Mouse (Mus musculus) hindbrain, postnatal 0 days (tissue): ENCODE measurements around the gene Polm. TPM values are rescaled to one million over a fixed set of nuclear protein-coding genes. Genes with fewer than 3 reads are reported as not detected.
A peak's percentile ranks its signal among the peaks of the same experiment; 100 is the strongest.

Experiments
- ATAC-seq: fragments of 200-750 bp; cut with Nextera tagmentation; 2 replicates; pipeline ENCODE4 v1.8.0; 2017; ENCODE audit warnings: mild to moderate bottlenecking, moderate TSS enrichment, moderate library complexity
- DNase-seq: peaks from one replicate; pipeline ENCODE4 v3.0.0-alpha.2; 2015; ENCODE audit warnings: low spot score
- H3K27ac ChIP-seq: fragments of 300-500 bp; sonication (generic); 2 replicates; pipeline ENCODE4 v1.5.1; 2014; ENCODE audit warnings: mild to moderate bottlenecking
- H3K27me3 ChIP-seq: fragments of 300-500 bp; sonication (generic); 2 replicates; pipeline ENCODE4 v1.6.1; 2014; ENCODE audit warnings: low read length, mixed read lengths; ENCODE audit not compliant: insufficient read depth
- H3K36me3 ChIP-seq: fragments of 300-500 bp; sonication (generic); 2 replicates; pipeline ENCODE4 v1.6.1; 2014; ENCODE audit warnings: low read length, mixed read lengths; ENCODE audit not compliant: insufficient read depth
- H3K4me1 ChIP-seq: fragments of 300-500 bp; sonication (generic); 2 replicates; pipeline ENCODE4 v1.6.1; 2014; ENCODE audit warnings: antibody characterized with exemption, low read length, mixed read lengths; ENCODE audit not compliant: insufficient read depth
- H3K4me2 ChIP-seq: fragments of 300-500 bp; sonication (generic); 2 replicates; pipeline ENCODE4 v1.6.1; 2014; ENCODE audit warnings: low read depth, mild to moderate bottlenecking, low read length, moderate library complexity, mixed read lengths
- H3K4me3 ChIP-seq: fragments of 300-500 bp; sonication (generic); 2 replicates; pipeline ENCODE4 v1.5.1; 2014; ENCODE audit warnings: low read length
- H3K9ac ChIP-seq: fragments of 300-500 bp; sonication (generic); replicated peaks from 2 replicates; pipeline ENCODE4 v1.6.1; 2014; ENCODE audit warnings: mild to moderate bottlenecking, low read length, moderate library complexity, mixed read lengths
- H3K9me3 ChIP-seq: fragments of 300-500 bp; sonication (generic); 2 replicates; pipeline ENCODE4 v1.6.1; 2016; ENCODE audit warnings: low read length, mixed read lengths
- CTCF ChIP-seq: IDR thresholded peaks from 2 replicates; pipeline ENCODE4 v1.5.1; 2016; ENCODE audit warnings: antibody characterized with exemption, control low read depth, low read depth
- WGBS: fragments of 180-500 bp; shearing (Covaris S2); extraction: QIAGEN DNeasy Blood & Tissue Kit; methylation state at CpG from one replicate; pipeline ENCODE4 v1.1.7; 2014; 5-methylcytosine and 5-hydroxymethylcytosine counted together
- polyA plus RNA-seq: library from polyadenylated mRNA; unstranded; fragments of >200 nt; fragmentation: Nextera tagmentation; extraction: Ambion mirVana; gene quantifications from 2 replicates; pipeline ENCODE4 v1.2.1, GENCODE M21; 2015
- total RNA-seq: library from RNA; depleted of rRNA; stranded (reverse); fragments of >200 nt; gene quantifications from 2 replicates; pipeline ENCODE4 v1.2.3, GENCODE M21; 2014

The Polm gene
- total and polyA plus RNA-seq, 2 experiments from 2014 or later = 6.2 to 14.7 TPM

DNA sequence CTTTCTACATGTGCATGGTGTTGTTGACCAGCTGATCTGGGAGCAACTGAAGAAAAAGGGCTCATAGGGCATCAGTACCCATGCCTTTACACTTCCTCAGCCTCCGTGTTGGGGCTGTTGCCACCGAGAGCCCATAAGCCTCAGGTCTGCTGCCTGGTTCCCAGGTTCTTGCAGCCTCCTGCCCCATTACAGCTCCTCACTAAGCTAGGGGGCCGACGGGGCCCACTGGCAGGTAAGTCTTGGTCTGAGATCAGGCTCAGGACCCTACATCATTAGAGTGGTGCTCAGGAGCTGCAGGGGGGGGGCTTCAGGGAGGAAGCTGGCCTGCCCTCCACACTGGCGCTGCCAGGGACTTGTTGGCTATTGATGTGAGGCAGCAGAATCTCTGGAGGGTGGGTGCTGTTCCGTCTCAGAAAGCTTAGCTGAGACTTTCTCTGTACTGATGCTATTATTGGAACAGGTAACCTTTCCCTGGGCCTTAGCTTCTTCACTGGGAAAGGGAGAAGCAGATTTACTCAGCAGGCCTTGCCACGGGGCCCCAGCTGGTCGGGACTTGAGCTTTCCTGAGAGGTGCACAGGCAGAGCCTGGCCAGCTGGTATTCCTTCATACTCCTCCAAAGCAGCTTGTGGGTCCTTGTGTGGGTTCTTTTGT is 18.8 kb upstream of the Polm start:
- ATAC-seq (no peak), DNase-seq (no peak)
- Histone ChIP-seq H3K4me3 (no peak overlapping the region), H3K27me3 (peaks cover 6% of the 10 kb centered on the region; the same call in 1 of the 2 replicates), H3K4me1 (peaks cover 6% of the 10 kb centered on the region; the same call in 1 of the 2 replicates), H3K4me2 (no peak overlapping the region), H3K9ac (no peak overlapping the region), H3K27ac (peak overlapping the region; percentile 33; the same call in 1 of the 2 replicates), H3K9me3 (no peaks in the 10 kb centered on the region), H3K36me3 (no peaks in the 10 kb centered on the region)
- no peak for TF ChIP-seq CTCF
- WGBS = 77% methylated on average over 8 of the region's 8 CpGs

DNA sequence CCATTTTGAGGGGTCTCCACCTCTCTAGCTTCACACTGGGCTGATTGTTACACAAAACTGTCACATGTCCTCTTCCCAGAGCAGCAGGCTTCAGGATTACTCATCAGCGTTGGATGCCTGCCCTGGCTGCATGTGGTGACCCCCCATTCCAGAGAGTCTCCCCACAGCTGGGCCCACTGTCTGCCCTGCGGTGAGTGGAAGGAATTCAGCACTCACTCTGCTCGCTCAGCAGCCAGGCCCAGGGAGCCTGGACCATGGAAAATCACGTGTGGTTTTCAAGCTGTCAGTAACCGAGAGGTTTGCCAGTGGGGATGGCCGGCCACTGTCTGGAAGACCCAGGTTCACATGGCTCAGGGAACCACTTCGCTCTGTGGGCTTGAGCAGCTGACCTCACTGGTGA is 18.1 kb upstream of the Polm start:
- WGBS = 21% methylated on average over 7 of the region's 7 CpGs
- H3K4me1 ChIP-seq = peaks cover 6% of the 10 kb centered on the region; the same call in 1 of the 2 replicates
- no peak overlapping the region for H3K4me2 ChIP-seq
- DNase-seq = peak; percentile 71
- H3K36me3 ChIP-seq = no peaks in the 10 kb centered on the region
- no peaks in the 10 kb centered on the region for H3K9me3 ChIP-seq
- H3K27me3 ChIP-seq = no peaks in the 10 kb centered on the region
- H3K9ac ChIP-seq = no peak overlapping the region
- no peak for TF ChIP-seq CTCF
- peak overlapping the region; percentile 33; the same call in 1 of the 2 replicates for H3K27ac ChIP-seq
- H3K4me3 ChIP-seq = no peak overlapping the region
- ATAC-seq = peak; percentile 78

DNA sequence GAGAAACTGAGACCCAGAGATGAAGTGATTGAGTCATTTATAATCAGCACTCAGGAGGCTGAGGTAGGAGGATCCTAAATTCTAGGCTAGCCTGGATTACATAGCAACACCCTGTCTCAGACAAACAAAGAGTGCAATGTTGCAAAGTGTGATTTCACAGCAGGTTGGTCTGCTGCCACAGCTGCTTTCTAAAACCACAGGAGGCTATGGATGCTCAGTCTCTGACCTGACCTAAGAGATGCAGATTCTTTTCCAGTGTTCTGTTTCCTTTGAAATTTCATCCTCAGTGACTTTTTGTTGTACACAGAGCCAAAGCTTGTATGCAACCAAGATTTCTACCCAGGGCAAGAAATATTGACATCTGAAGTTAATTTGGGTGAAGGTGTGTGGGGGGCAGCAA is 17.7 kb upstream of the Polm start:
- Histone ChIP-seq H3K9me3 (no peaks in the 10 kb centered on the region), H3K36me3 (no peaks in the 10 kb centered on the region), H3K4me3 (no peak overlapping the region), H3K9ac (no peak overlapping the region), H3K4me1 (peaks cover 6% of the 10 kb centered on the region; the same call in 1 of the 2 replicates), H3K27me3 (no peaks in the 10 kb centered on the region), H3K4me2 (no peak overlapping the region), H3K27ac (peak overlapping the region; percentile 33; the same call in 1 of the 2 replicates)
- no peak for TF ChIP-seq CTCF
- DNase-seq (no peak), ATAC-seq (no peak)

DNA sequence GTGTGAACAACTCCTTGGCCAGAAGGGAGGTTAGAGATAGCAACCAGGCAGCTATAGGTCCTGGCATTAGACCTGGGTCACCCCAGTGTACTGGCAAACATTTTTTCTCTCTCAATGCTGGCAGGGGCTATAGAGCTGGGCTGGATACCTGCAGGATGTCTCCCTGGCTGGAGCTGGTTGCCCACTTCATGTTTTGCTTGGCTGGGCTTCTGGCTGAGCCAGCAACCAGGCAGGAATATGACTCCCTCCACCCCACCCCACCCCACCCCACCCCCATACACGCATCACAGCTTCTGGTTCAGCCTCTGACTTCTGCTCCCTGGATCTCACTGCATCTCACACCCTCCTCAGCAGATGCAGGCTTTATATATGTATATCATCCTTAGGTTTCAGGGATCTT is 14.5 kb upstream of the Polm start:
- Histone ChIP-seq H3K9me3 (no peaks in the 10 kb centered on the region), H3K4me1 (peaks cover 6% of the 10 kb centered on the region; the same call in 1 of the 2 replicates), H3K4me3 (no peak overlapping the region), H3K4me2 (no peak overlapping the region), H3K27me3 (no peaks in the 10 kb centered on the region), H3K27ac (no peak overlapping the region), H3K9ac (no peak overlapping the region), H3K36me3 (no peaks in the 10 kb centered on the region)
- no peak for TF ChIP-seq CTCF
- DNase-seq (no peak), ATAC-seq (no peak)
- WGBS = 53% methylated on average over 1 of the region's 1 CpGs

DNA sequence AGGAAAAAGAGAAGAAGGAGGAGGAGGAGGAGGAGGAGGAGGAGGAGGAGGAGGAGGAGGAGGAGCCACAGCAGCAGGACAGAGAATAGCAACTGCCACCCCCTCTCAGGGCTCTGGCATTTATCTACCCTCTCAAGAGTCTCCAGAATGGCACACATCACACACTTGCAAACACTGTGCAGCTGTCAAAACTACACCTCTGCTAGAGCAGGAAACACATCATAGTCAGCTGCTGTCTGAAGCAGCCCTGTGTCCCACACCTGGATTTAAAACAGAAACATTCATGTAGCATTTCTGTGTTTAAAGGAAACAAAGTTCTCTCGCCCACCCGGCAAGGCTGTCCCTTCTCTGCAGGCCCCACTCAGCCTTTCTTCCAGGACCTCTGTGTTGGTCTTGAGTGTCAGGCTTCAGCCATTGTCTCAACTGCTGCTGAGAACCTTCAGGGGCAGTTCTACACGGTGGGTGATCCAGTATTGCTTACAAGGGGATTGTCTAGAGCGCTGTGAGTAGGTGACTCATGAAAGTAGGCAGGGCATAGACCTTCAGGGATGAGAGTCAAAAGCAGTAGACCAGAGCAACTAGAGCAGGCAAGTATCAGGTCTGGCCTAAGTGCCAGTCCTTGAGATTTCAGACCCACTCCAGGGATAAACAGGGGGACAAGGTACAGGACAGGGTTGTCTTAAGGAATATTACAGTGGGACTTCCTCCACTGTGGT is 13.4 kb upstream of the Polm start:
- ATAC-seq (no peak), DNase-seq (no peak)
- no peaks in the 10 kb centered on the region for H3K9me3 ChIP-seq
- H3K9ac ChIP-seq = no peak overlapping the region
- WGBS = 70% methylated on average over 4 of the region's 4 CpGs
- no peak overlapping the region for H3K4me3 ChIP-seq
- H3K4me2 ChIP-seq = no peak overlapping the region
- no peaks in the 10 kb centered on the region for H3K27me3 ChIP-seq
- H3K4me1 ChIP-seq = peaks cover 4% of the 10 kb centered on the region; the same call in 1 of the 2 replicates
- no peak overlapping the region for H3K27ac ChIP-seq
- no peak for TF ChIP-seq CTCF
- no peaks in the 10 kb centered on the region for H3K36me3 ChIP-seq

DNA sequence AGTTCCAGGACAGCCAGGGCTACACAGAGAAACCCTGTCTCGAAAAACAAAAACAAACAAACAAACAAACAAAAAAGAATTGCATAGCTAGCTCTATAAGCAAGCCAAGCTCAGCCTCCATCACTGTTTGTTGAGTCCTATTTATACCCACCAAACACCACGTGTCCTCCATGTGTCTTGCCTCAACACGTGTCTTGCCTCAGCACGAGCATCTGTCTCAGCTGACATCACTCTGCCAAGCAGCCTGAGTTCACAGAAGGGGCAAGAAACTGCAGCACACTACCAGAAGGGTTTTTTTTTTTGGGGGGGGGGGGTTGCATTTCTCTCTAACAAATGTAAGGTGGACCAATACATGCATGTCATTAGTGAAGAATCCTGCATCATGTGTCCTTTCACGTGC is 12.6 kb upstream of the Polm start:
- no peak for TF ChIP-seq CTCF
- Histone ChIP-seq H3K4me1 (no peaks in the 10 kb centered on the region; the same call in 1 of the 2 replicates), H3K4me3 (no peak overlapping the region), H3K27ac (no peak overlapping the region), H3K27me3 (no peaks in the 10 kb centered on the region), H3K36me3 (no peaks in the 10 kb centered on the region), H3K9ac (no peak overlapping the region), H3K9me3 (no peaks in the 10 kb centered on the region), H3K4me2 (no peak overlapping the region)
- DNase-seq (no peak), ATAC-seq (no peak)
- WGBS = 67% methylated on average over 5 of the region's 5 CpGs

DNA sequence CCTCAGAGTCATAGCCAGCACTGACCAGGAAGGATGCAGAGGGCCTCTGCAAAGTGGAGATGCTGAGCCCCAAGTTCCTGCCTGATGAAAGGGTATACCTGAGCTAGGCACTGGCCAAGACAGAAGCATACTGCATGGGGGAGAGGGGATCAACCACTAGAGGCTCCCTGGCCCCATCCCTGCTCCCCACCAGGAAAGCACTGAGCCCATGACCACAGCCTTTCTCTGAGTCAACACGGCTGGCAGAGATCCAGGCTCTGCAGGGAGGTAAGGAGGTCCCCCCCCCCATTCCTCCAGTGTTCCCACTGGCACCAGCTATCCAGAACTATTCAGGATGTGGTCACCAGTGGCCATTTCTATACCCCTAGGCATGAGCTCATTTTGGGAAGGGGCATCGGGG is 11.5 kb upstream of the Polm start:
- DNase-seq = peak; percentile 35
- Histone ChIP-seq H3K4me2 (no peak overlapping the region), H3K9me3 (no peaks in the 10 kb centered on the region), H3K4me1 (no peaks in the 10 kb centered on the region; the same call in 1 of the 2 replicates), H3K27ac (no peak overlapping the region), H3K9ac (no peak overlapping the region), H3K4me3 (no peak overlapping the region), H3K27me3 (no peaks in the 10 kb centered on the region), H3K36me3 (no peaks in the 10 kb centered on the region)
- TF ChIP-seq CTCF = no peak
- WGBS = 60% methylated on average over 2 of the region's 2 CpGs
- ATAC-seq = peak; percentile 55
